Mouse (Mus musculus): ENCODE data around the gene Ifrd1. TPM values are rescaled to one million over a fixed set of nuclear protein-coding genes. Genes with fewer than 3 reads are reported as not detected.
A peak's percentile ranks its signal among the peaks of the same experiment; 100 is the strongest.
"Not testable (repeated sequence)": the region's sequence is repeated elsewhere in the genome, so short reads cannot be mapped to it uniquely, and the experiment has no call there.

Gene Ifrd1
- polyA plus RNA-seq, 1 experiment from 2014 or later: 101 TPM

DNA sequence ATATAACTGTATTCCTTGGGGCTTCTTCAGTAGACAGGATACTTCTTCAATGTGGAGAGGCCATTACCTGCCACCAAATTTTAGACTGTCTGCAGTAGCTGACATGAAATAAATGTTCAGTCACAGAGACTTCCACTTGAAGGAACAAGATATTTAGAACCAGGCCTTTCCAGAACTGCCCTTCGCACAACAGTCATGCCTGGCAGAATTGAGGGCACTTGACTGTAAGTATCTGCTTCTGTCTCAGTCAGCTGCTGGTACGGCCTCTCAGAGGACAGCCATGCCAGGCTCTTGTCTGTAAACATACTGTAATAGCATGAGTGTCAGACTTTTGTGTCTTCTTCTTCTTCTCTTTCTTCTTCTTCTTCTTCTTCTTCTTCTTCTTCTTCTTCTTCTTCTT lies 8.2 kb upstream of the Ifrd1 start:
- no peaks in the 10 kb centered on the region for H3K4me1 ChIP-seq (replicated peaks)
- no peak overlapping the region for H3K4me2 ChIP-seq (replicated peaks)
- no peak overlapping the region for H3K27ac ChIP-seq
- no peak overlapping the region for H3K4me3 ChIP-seq (replicated peaks)
- H3K27me3 ChIP-seq (replicated peaks): no peaks in the 10 kb centered on the region
- no peak for ATAC-seq
- WGBS: 84% methylated on average over 2 of the region's 2 CpGs
- no peaks in the 10 kb centered on the region for H3K9me3 ChIP-seq
- H3K36me3 ChIP-seq: no peaks in the 10 kb centered on the region
- no peak overlapping the region for H3K9ac ChIP-seq

DNA sequence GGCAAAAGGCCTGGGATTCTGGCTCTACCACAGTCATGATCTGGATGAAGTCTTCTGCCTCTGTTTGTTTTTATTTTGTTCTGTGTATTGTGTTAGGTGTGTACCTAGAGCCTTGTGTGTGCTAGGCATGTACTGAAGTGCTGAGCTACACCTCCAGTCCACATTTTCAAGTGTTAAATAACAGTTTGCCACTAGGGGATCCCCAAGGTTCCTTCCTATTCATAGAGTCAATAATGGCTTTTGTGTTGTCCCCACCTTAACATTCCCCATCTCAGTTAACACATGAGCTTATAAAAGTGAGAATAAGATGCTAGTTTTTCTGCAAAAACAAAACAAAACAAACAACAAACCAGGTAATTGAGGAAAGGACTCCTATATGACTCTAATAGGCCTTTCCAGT lies 7.7 kb upstream of the Ifrd1 start:
- no peaks in the 10 kb centered on the region for H3K4me1 ChIP-seq (replicated peaks)
- H3K4me2 ChIP-seq (replicated peaks): no peak overlapping the region
- H3K9me3 ChIP-seq: no peaks in the 10 kb centered on the region
- H3K27ac ChIP-seq: no peak overlapping the region
- H3K36me3 ChIP-seq: no peaks in the 10 kb centered on the region
- H3K4me3 ChIP-seq (replicated peaks): no peak overlapping the region
- no peaks in the 10 kb centered on the region for H3K27me3 ChIP-seq (replicated peaks)
- no peak overlapping the region for H3K9ac ChIP-seq
- ATAC-seq: no peak

DNA sequence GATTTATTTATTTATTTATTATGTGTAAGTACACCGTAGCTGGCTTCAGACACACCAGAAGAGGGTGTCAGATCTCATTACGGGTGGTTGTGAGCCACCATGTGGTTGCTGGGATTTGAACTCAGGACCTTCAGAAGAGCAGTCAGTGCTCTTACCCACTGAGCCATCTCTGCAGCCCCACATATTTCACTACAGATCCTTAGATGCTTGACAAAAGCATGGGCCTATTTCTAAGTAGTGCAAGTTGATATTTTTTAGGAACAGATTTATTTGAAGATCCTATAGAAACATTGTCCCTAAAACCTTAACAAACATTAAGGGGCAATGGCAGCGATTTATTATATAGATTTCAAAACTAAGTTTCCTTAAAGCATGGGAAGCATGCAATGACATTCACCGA lies 7.0 kb upstream of the Ifrd1 start:
- WGBS: 78% methylated on average over 4 of the region's 4 CpGs
- ATAC-seq, H3K9me3 ChIP-seq: not testable (repeated sequence)

DNA sequence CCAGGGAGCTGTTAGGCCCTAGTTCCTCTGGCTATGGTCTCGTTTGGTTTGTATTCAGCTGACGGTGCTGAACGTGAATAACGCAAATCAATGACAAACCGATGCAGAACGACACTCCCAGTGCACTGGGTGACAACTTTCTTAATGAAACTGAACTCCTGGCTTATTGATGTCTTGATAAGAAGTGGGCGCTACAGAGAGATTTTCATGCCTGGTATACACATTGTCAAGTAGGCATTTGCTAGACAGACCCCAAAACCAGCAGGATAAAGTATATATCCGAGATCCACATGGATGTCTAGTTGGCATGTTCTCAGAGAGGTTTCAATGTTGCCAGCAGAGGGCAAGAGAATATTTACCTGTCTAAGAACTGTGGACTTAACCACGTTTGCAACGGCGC lies 6.4 kb upstream of the Ifrd1 start:
- Histone ChIP-seq H3K4me3 (replicated peaks) (no peak overlapping the region), H3K9ac (no peak overlapping the region), H3K27ac (no peak overlapping the region), H3K4me1 (replicated peaks) (no peaks in the 10 kb centered on the region), H3K36me3 (no peaks in the 10 kb centered on the region), H3K4me2 (replicated peaks) (no peak overlapping the region), H3K9me3 (no peaks in the 10 kb centered on the region), H3K27me3 (replicated peaks) (no peaks in the 10 kb centered on the region)
- ATAC-seq: no peak
- WGBS: 81% methylated on average over 11 of the region's 11 CpGs

More for the DNA sequence above, 7.0 kb upstream of the Ifrd1 start:
- H3K9ac ChIP-seq; H3K27ac ChIP-seq; H3K27me3 ChIP-seq (replicated peaks); H3K4me3 ChIP-seq (replicated peaks); H3K36me3 ChIP-seq; H3K4me2 ChIP-seq (replicated peaks); H3K4me1 ChIP-seq (replicated peaks): not testable (repeated sequence)

DNA sequence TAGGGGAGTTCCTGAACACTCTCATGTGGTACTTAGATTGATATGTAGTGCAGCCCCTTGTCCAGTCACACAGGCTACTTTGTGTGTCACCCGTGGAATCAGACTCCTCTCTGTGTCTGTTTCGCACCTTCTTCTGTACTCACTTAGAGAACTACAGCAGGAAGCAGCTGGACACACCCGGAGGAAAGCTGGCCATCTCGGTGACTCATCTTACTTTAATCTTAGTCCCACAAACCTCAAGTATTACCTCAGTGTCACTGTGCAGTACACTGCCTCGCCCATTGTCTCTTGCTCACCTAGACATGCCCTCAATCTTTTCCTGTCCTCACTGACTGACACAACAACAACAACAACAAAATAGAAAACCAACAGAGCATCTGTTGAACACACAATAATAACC lies 4.9 kb upstream of the Ifrd1 start:
- no peak for ATAC-seq
- Histone ChIP-seq H3K4me1 (replicated peaks) (peaks cover 8% of the 10 kb centered on the region), H3K9me3 (no peaks in the 10 kb centered on the region), H3K9ac (no peak overlapping the region), H3K27me3 (replicated peaks) (no peaks in the 10 kb centered on the region), H3K4me3 (replicated peaks) (no peak overlapping the region), H3K36me3 (no peaks in the 10 kb centered on the region), H3K27ac (no peak overlapping the region), H3K4me2 (replicated peaks) (no peak overlapping the region)
- WGBS: 68% methylated on average over 5 of the region's 5 CpGs

DNA sequence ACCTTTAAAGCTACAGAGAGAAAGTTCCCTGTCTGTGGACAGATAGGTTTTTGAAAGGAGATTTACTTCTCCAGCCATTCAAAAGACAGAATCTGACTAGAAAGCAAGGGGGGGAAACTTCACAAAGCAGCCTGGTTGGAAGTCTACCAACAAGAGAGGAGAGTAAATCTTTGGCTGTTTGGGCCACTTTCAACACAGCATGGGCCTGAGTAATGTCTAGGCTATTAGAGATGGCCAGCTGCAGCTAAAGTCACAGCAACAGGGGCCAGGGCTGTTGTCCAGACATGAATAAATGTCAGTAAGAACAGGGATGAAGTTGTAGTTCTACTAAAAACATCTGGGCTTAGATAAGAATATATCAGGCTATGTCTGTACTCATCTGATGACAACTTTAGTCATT lies 2.0 kb upstream of the Ifrd1 start:
- Histone ChIP-seq H3K27me3 (replicated peaks) (no peaks in the 10 kb centered on the region), H3K27ac (no peak overlapping the region), H3K4me3 (replicated peaks) (no peak overlapping the region), H3K9ac (no peak overlapping the region), H3K36me3 (no peaks in the 10 kb centered on the region), H3K4me2 (replicated peaks) (no peak overlapping the region), H3K4me1 (replicated peaks) (peaks cover 14% of the 10 kb centered on the region), H3K9me3 (no peaks in the 10 kb centered on the region)
- ATAC-seq: no peak

DNA sequence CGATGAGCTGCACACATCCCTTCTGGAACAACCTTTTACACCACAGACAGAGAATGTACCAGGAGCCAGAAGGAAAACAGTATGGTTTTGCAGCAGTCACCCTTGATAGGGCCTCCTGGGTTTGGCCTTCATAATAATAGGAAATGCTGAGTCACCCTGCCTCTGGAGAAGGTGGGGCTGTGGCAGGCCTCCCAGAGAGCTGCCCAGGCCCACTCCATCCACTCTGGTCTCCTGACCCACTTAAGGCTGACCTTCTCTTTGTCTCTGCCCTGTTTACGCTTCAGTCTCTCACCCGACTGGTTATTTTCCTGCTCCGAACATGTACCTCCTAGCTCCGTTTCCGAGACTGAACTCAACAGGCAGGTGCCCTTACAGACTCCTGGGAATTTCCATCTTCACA lies 328 bp downstream of the Ifrd1 start:
- no peak overlapping the region for H3K9ac ChIP-seq
- H3K4me3 ChIP-seq (replicated peaks): no peak overlapping the region
- ATAC-seq: peak; percentile 82
- 64% methylated on average over 6 of the region's 6 CpGs for WGBS
- no peak overlapping the region for H3K4me2 ChIP-seq (replicated peaks)
- no peak overlapping the region for H3K27ac ChIP-seq
- no peaks in the 10 kb centered on the region for H3K27me3 ChIP-seq (replicated peaks)
- peaks cover 14% of the 10 kb centered on the region for H3K4me1 ChIP-seq (replicated peaks)
- no peaks in the 10 kb centered on the region for H3K9me3 ChIP-seq
- no peaks in the 10 kb centered on the region for H3K36me3 ChIP-seq

DNA sequence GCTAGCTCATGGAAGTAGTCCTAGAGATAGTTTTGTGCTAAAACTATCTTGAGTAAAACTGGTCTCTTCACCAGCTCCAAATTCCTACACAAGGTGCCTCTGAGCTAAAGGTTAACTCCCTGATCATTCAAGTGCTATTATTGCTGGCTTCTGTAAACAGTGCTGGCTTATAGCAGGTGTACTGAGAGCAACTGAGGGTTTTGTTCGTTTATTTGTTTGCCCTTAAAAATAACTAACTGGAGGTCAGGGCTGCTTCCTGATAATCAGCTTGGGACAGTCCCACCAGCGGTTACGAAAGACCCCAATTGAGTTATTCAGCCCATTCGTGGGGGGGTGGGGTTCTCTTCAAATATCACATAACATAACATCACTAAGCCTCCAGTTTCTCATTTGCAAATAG lies 920 bp downstream of the Ifrd1 start:
- Histone ChIP-seq H3K4me1 (replicated peaks) (peaks cover 14% of the 10 kb centered on the region), H3K27ac (no peak overlapping the region), H3K9ac (no peak overlapping the region), H3K4me2 (replicated peaks) (no peak overlapping the region), H3K9me3 (no peaks in the 10 kb centered on the region), H3K4me3 (replicated peaks) (no peak overlapping the region), H3K36me3 (no peaks in the 10 kb centered on the region), H3K27me3 (replicated peaks) (no peaks in the 10 kb centered on the region)
- ATAC-seq: peak; percentile 51
- 45% methylated on average over 4 of the region's 4 CpGs for WGBS

DNA sequence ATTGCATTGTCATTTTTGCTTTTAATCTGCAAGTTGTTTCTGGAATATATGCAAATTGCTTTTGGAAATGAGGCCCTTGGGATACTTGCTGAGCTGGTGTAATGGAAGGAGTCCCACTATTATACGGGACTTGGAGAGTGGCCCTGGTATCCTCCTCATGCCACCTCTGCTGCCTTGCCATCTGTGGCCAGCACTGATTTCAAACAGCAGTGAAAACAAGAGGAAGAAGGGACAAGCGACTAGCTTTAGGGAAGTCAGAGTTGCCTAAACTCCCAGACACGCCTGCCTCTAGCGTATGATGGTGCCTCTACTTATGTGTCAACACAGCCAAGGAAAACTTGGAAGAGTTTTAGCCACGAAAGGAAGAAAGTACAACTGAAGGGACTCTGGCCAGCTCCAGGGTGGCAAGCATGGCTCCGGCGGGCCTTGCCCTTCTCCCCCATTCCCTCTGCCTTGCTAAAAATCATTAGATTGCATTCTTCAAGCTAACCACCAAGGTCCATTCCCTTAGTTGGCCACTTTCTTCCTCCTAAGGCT lies 2.8 kb downstream of the Ifrd1 start:
- H3K9ac ChIP-seq: no peak overlapping the region
- peaks cover 14% of the 10 kb centered on the region for H3K4me1 ChIP-seq (replicated peaks)
- no peaks in the 10 kb centered on the region for H3K27me3 ChIP-seq (replicated peaks)
- WGBS: 91% methylated on average over 7 of the region's 7 CpGs
- no peak for ATAC-seq
- no peak overlapping the region for H3K4me3 ChIP-seq (replicated peaks)
- no peaks in the 10 kb centered on the region for H3K36me3 ChIP-seq
- no peak overlapping the region for H3K4me2 ChIP-seq (replicated peaks)
- no peak overlapping the region for H3K27ac ChIP-seq
- no peaks in the 10 kb centered on the region for H3K9me3 ChIP-seq

DNA sequence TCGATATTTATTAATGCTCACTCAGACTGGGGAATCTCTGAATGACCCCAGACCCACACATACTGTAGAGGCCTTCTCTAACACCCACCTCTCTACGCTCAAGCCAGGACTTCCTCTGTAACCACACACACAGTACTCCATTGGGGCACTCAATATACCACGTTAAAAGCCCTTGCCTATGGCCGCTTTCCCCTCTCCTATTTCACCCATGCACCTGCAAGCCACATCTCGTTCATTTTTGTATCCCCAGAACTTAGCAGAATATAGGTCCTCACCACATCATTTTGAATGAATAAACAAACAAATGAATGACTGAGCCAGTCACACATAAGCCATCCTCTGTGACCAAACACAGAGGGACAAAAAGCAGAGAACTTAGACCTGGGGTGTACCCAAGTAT lies 3.4 kb downstream of the Ifrd1 start:
- Histone ChIP-seq H3K9me3 (no peaks in the 10 kb centered on the region), H3K4me3 (replicated peaks) (no peak overlapping the region), H3K9ac (no peak overlapping the region), H3K4me2 (replicated peaks) (no peak overlapping the region), H3K27me3 (replicated peaks) (no peaks in the 10 kb centered on the region), H3K36me3 (no peaks in the 10 kb centered on the region), H3K4me1 (replicated peaks) (peaks cover 14% of the 10 kb centered on the region), H3K27ac (no peak overlapping the region)
- whole genome bisulfite sequencing: 89% methylated on average over 5 of the region's 5 CpGs
- no peak for ATAC-seq

DNA sequence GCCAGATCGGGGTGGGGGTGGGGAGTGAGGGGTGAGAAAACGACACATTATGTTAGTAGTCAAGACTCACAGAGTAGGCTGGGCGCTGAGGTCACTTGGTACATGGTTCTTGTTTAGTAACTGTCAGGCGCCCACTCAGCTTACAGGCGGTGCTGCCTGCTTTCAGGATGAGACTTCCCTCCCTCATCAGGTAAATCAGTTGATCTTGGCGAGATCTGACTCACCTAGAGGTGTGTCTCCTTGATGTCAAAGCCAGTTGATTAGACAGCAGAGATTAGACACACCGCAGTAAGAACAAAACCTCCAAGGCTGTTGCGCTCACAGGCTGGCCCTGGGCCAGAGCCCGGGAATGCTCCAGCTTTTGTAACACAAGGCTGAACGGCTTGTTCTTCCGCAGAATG lies 4.5 kb downstream of the Ifrd1 start:
- 32% methylated on average over 11 of the region's 11 CpGs for WGBS
- H3K4me2 ChIP-seq (replicated peaks): peak overlapping the region; percentile 12; the same call in 1 of the 2 replicates
- H3K9me3 ChIP-seq: no peaks in the 10 kb centered on the region
- H3K4me3 ChIP-seq (replicated peaks): no peak overlapping the region
- ATAC-seq: peak; percentile 61
- H3K4me1 ChIP-seq (replicated peaks): peaks cover 12% of the 10 kb centered on the region
- no peaks in the 10 kb centered on the region for H3K36me3 ChIP-seq
- H3K9ac ChIP-seq: no peak overlapping the region
- no peaks in the 10 kb centered on the region for H3K27me3 ChIP-seq (replicated peaks)
- no peak overlapping the region for H3K27ac ChIP-seq

DNA sequence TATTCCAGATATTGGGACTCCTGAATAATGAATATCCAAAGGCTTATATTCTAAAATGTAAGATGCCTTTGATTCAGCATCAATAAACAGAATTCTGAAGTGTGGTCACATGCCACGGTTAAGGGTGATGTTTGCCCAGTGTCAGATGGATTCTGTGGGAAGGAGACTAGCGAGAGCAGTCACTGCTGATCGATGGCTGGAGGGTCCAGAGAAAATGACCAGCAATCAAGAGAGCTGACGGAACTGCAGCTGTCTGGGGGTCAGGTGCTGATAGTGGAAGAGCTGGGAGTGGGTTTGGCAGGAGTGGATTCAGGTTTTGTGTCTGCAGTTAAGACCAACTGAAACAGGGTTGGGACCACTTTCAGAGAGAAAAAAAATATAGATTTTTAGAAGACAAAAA lies 5.1 kb downstream of the Ifrd1 start:
- 67% methylated on average over 4 of the region's 4 CpGs for WGBS
- no peaks in the 10 kb centered on the region for H3K9me3 ChIP-seq
- no peak overlapping the region for H3K27ac ChIP-seq
- peaks cover 6% of the 10 kb centered on the region for H3K4me1 ChIP-seq (replicated peaks)
- no peak for ATAC-seq
- no peaks in the 10 kb centered on the region for H3K27me3 ChIP-seq (replicated peaks)
- H3K36me3 ChIP-seq: no peaks in the 10 kb centered on the region
- H3K4me3 ChIP-seq (replicated peaks): no peak overlapping the region
- H3K9ac ChIP-seq: no peak overlapping the region
- no peak overlapping the region for H3K4me2 ChIP-seq (replicated peaks)

DNA sequence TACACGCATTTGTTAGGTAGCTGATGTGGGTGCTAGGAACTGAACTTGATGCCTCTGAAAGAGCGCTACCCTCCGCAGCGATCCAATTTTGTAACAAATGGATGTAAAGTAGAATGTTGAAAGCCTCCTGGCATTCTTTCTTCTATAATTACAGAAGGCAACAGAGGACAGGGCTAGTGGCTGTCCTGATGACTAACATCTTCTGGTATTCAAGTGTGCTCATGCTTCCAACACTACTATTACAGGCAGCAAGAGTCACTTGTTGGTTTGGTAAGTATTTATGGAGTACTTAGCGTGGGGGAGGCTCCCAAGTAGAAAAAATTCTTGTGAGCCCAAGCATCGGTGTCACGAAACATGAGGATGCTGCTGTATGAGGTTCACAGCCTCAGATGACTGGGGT lies 9.1 kb downstream of the Ifrd1 start:
- no peak for ATAC-seq
- Histone ChIP-seq H3K4me2 (replicated peaks) (no peak overlapping the region), H3K36me3 (no peaks in the 10 kb centered on the region), H3K27me3 (replicated peaks) (no peaks in the 10 kb centered on the region), H3K4me1 (replicated peaks) (no peaks in the 10 kb centered on the region), H3K4me3 (replicated peaks) (no peak overlapping the region), H3K9me3 (no peaks in the 10 kb centered on the region), H3K9ac (no peak overlapping the region), H3K27ac (no peak overlapping the region)
- 96% methylated on average over 7 of the region's 7 CpGs for WGBS

DNA sequence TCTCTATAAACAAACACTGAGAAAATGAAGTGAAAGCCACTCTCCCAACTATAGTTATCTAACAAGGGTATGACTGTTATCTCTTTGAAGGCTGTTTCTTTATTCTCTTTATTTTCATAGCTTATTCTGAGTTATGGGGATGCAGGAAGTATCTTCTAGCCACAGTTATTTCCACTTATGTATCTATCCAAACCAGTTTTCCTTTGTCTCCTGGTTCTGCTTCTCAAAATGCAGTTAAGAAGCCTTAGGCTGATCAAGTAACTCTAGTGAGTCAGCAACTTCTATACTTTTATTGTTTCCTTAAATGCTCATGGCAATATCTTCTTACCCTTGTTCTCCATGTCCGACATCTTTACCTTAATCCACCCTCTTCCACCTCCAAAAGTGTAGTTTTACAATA lies 16.1 kb downstream of the Ifrd1 start:
- ATAC-seq: no peak

More for the DNA sequence above, 16.1 kb downstream of the Ifrd1 start:
- Histone ChIP-seq H3K36me3 (no peaks in the 10 kb centered on the region), H3K9ac (no peak overlapping the region), H3K4me1 (replicated peaks) (no peaks in the 10 kb centered on the region), H3K4me3 (replicated peaks) (no peak overlapping the region), H3K9me3 (no peaks in the 10 kb centered on the region), H3K27ac (no peak overlapping the region), H3K27me3 (replicated peaks) (no peaks in the 10 kb centered on the region), H3K4me2 (replicated peaks) (no peak overlapping the region)
- 77% methylated on average over 1 of the region's 1 CpGs for WGBS

Data from intestine, embryonic 15.5 days (tissue).